Mouse (Mus musculus) left cerebral cortex, postnatal 36 days (tissue): ENCODE data around the gene Ppp2r2c. TPM values are rescaled to one million over a fixed set of nuclear protein-coding genes. Genes with fewer than 3 reads are reported as not detected.
"Not testable (repeated sequence)": the region's sequence is repeated elsewhere in the genome, so short reads cannot be mapped to it uniquely, and the experiment has no call there.

Experiments used
- DNase-seq, 2 experiments: peaks; one replicate each; pipeline ENCODE4 v3.0.0; 2021 to 2022; ENCODE audit warnings: low spot score in 2 of 2, mixed read lengths in 1 of 2
- intact Hi-C: fragments of 180-260 bp; cut with DNase I; formaldehyde crosslinking; loops from one replicate; pipeline ENCODE4 v1.15.1; 2025
- total RNA-seq, 2 experiments: library from RNA; stranded (reverse); gene quantifications; 2 replicates each; pipeline ENCODE4 v1.2.3; 2021

Ppp2r2c gene
- total RNA-seq, 2 experiments from 2014 or later = 464 to 526 TPM

DNA sequence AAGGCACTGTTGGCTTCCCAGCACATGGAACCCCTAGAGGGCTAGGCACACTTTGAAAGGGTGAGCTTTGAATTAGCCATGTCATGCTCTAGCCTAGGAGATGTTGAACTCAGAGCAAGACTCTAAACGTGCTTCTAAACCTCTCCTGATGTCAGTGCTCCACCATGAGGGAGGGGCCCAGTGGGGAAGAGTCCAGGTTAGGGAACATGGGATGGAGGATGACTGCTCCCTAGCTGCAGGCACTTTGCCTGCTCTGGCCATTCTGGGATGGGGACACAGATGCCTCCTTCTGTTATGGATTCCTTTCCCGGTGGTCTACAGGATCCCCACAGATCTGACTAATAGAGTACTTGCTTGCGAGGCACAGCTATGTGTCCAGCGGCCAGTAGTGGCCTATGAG is 48.9 kb downstream of the Ppp2r2c start:
- intact Hi-C loops = no loop called here
- no peak for DNase-seq

DNA sequence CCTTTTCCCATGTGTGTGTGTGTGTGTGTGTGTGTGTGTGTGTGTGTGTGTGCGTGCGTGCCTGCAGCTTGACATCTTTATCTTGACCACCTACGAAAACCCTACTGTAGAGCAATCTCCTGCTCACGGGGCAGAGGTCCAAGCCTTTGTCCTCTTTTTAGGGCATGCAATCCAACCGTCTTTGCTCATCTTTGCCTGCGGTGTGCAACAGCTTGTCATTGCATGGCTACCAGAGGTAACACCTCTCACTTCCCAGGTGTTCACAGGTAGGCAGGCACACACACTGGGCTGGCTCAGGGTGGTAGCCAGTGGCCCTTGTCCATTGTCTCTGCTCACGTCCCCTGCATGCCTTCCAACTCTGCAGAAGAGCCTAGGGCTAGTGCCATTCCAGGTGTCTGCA is 49.7 kb downstream of the Ppp2r2c start:
- intact Hi-C loops = no loop called here
- DNase-seq = no peak

DNA sequence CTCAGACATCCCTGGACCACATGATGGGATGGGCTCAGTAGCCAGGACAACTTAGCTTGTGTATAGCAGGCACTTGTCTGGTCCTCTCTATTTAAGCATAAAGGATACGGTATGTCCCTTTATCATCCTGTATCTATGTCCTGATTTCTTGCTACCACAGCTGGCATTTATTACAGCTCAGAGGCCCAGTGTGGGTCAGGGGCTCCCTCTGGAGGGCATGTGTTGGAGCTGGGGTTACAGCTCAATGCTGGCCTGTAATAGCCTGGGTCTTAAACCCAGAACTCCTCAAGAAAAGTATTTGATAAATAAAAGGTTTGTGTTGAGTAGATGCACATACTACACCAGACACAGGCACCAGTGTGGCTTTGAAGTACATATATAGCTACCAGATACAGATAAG is 51.8 kb downstream of the Ppp2r2c start:
- DNase-seq = no peak
- intact Hi-C loops = loop anchor here (5.0 kb wide), 2 partner anchors 48 to 83 kb away; no protein-coding TSS in a partner anchor

DNA sequence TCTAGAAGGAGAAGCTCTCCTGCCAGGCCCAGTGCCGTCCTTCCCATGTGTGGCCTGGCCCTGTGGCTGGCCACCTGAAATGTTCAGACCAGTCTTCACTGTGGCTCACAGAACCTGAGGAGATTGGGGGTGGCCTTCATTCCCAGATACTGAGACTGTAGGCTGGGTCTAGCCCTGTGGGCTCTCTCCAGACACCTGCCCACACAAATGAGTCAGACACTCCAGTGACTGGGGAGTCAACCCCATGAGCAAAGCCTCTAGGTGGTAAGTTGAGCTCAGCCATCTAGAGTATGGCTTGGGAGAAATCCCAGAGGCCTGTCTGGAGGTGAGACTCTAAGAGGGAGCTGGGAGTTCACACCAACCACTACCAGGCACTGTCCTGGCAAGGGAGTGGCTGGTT is 53.6 kb downstream of the Ppp2r2c start:
- intact Hi-C loops = loop anchor here (5.0 kb wide), 2 partner anchors 50 to 85 kb away; no protein-coding TSS in a partner anchor
- no peak for DNase-seq

DNA sequence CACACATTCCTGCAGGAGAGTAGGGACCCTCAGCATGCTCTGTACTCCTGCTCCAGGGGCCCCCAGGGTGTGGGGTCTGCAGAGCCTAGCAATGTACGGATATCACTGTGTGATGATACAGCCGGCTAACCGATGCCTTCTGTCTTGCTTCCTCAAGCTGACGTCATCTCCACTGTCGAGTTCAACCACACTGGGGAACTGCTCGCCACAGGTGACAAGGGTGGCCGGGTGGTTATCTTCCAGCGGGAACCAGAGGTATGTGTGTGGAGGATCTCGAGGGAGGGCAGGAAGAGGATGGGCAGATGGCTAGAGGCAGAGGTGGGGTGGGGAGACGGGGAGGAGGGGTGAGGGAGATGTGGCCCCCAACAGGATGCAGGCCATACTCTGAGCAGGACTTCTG is 54.5 kb downstream of the Ppp2r2c start:
- no peak for DNase-seq
- intact Hi-C loops = loop anchor here (5.0 kb wide), 2 partner anchors 51 to 86 kb away; no protein-coding TSS in a partner anchor

DNA sequence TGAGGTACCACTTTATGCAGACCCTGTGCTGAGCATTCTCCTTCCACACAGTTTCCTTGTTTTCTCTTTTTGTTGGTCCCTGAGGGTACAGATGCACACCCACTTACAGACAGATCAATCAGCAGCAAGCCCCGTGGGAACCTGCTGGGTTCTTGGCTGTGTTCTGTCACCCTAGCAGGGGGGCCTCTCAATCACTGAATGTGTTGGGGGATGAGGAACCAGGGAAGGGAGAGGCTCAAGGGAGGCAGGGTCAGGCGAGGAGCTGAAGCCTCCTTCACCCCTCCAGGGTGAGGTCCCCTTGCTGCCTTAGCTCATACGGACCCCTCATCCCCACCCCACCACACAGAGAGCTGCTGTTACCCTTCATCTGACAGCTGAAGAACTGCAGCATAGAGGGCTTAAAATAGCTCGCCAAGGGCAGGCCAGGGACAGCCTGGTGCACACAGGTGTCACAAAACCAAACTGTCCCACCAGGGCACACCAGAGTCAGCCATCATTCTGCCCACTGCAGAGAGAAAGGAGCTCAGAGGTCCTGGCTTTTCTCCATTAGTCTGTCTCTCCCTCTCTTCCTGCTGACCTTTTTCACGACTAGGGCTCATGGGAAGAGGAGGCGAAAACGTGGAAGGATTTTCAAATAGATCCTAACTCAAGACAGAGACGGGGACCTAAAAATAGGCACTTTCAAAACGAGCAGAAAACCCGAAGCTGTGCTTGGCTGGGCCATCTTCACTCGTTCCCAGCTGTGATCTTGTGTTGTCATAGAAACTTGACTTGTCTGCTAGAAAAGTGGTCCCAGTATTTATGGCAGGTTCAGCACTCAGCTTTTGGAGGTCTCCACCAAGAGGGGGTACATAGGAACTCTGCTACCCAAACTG is 55.8 kb downstream of the Ppp2r2c start:
- intact Hi-C loops = loop anchor here (5.0 kb wide), 2 partner anchors 52 to 87 kb away; no protein-coding TSS in a partner anchor
- DNase-seq = no peak

DNA sequence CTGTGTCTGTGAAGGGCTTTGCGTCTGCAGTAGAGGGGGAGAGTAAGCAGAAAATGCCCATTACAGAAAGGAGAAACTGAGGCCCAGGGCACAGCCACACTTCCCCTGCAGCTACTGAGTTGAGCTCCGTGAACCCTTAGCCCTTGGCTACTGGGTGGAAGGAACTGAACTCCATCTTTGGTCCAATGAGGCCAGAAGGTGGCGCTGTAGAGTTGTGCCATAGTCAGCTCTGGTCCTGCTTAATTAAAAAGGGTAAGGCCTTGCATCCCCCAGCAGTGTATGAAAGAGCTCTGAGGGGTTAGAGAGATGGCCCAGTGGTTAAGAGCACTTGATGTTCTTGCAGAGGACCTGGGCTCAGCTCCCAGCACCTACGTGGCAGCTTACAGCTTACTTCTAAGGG is 60.4 kb downstream of the Ppp2r2c start:
- DNase-seq = no peak
- intact Hi-C loops = no loop called here

DNA sequence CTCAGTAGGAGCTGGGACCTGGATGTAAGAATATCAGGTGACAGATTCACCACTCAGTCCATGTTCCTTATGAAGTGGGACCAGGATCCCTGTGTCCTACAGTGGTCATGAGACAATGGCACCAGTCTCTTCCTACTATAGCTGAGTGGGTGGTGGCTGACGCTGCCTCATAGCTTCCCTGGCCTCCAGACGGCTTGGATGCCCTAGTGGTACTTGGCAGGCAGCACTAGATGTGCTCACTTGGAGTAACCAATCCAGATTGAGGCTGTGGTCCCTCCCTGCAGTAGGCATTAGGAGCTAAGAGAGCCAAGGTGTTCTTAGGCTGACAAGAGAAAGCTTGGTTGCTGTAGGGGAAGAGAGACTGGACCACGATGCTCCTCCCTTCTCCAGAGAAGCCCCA is 61.1 kb downstream of the Ppp2r2c start:
- intact Hi-C loops = no loop called here

DNA sequence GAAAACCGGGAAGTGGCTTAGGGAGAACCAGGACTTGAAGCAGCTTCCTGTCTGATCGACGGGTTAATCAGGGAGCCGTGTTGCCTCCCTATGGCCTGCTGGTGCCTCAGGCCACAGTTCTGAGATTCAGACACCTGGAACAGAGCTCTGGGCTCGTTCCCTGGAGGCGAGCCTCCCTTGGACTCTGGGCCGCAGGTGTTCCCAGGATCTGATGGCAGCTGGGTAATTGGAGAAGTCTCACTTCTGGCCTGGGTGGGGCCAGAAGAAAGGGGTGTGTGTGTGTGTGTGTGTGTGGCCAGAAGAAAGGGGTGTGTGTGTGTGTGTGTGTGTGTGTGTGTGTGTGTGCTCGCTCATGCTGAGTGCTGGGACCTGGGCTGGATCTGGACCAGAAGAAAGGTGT is 65.1 kb downstream of the Ppp2r2c start:
- intact Hi-C loops = no loop called here
- DNase-seq = no peak

More for the DNA sequence above, 61.1 kb downstream of the Ppp2r2c start:
- DNase-seq = no peak

DNA sequence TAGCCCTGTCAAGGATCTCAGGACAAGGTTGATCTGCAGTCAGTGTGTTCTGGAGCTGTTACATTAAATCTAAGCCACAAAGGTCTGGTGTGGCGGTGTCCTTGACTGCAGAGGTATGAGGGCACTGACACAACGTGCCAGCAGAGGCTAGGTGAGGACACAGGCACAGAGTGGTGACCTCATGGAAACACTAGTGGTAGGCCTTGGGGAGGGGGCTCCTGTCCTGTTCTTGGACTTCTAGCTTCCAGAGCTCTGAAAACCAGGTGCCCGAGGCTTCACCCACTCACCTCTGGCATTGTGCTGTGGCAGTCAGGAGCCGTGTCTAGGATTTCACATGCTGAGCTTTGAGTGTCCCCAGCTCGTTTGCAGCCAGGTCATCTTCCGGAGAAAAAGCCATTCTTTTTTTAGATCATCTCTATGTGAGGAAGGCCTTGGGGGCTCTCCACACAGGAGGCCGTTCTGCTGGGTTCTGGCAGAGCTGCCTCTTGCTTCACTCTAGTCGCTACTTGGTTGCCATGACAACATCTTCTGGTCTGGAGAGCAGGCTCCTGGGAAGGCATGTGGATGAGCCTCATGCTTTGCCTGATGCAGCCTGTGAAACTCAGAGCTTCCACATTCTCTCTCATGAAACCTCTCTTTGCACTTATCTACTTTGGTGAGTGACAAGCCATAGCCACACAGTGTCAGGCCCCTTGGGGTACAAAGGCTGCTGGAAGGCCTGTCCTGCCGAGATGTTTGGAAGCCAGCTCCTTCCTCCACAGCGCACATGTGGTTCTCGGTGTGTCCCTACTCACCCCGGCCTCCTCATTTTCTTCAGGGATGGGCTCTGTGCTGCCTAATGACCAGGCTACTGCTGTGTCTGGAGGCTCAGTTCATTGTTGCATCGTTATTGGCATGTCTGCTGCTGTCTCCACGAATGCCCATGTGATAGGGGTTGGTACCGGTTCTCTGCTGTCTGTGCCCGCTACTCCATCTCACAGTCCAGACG is 67.5 kb downstream of the Ppp2r2c start:
- intact Hi-C loops = no loop called here
- peak in 1 of 2 experiments; percentile 57 for DNase-seq

DNA sequence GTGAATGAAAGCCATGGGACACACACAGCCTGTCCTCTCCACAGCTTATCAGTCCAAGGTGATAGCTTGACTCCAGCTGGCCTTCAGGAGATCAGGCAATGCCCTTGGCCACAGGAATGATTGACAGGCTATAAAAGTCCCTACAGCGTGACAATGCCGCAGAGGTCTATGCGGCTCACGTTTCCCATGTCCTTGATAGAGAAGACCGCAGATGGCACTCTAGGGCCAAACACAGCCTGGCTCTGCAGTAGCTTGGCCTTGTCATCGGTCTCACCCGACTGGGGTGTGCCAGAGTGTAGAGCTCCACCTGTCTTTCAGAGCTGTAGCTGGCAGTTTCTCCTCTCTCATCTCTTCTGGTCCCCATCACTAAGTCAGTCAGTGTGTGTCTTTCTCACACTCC is 68.2 kb downstream of the Ppp2r2c start:
- intact Hi-C loops = no loop called here
- DNase-seq = no peak

DNA sequence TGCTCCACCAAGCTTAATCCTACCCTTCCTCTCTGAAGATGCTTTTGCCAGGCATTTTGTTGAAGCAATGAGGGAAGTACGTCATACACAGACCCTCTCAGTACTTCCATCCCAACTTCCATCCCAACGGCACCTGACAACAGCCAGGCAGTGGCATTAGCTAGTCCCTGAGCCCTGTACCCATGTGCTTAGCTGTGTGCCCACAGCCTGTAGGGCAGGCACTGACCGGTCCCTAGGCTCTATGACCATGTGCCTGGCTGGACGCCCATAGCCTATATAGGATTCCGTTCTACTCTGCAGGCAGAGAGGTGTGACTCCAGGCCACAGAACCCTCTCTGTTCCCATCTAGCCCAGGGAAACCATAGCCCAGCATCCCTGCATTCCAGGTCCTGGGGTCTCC is 69.7 kb downstream of the Ppp2r2c start:
- intact Hi-C loops = no loop called here
- DNase-seq = no peak

DNA sequence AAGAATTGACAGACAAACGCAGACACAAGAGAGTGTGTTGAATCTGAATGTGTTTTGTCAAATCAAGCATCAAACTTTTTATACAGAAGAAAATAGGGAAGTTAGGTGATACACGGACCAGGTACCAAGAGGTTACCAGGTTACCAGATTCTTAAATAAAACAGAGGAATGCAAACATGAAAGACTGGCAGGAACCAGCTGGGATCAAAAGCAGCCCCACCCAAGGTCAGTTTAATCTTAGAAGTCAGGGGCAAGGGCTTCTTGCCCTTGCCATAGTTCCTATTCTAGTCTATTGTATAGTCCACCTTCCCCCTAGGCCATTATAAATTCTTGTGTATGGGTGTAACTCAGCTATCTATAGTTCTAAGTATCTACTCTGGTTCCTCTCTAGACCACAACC is 70.7 kb downstream of the Ppp2r2c start:
- intact Hi-C loops, DNase-seq: not testable (repeated sequence)

DNA sequence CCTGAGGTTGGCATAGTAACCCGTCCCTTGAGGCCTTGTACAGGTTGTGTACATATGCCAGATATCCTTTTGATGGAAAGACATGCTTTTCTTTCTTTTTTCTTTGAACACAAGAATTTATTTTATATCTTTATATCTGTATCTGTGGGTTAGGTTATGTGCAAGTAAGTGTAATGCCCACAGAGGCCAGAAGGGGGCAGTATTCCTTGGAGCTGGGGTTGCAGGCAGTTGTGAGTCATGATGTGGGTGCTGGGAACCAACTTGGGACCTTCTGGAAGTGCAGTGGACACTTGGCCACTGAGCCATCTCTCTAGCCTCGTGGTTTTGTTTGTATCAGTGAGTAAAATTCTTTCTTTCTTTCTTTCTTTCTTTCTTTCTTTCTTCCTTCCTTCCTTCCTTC is 74.1 kb downstream of the Ppp2r2c start:
- intact Hi-C loops = loop anchor here (5.0 kb wide), 1 partner anchor 75 kb away; the partner anchor contains the start of gene Ppp2r2c

DNA sequence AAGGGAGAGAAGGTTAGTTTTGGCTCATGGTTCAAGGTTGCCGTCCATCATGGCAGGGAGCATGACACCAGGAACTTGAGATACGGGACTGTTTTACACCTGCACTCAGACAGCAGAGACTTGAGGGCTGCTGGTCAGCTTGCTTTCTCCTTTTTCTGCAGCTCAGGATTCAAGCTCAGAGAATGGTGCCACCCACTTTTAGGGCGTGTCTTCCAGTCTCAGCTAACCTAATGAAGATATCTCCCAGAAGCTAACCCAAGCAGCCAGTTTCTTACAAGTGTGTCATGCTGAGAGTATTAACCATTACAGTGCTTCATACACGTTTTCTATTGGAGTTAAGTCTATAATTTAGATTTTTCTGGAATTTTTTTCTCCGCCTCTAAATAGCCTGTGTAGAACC is 76.2 kb downstream of the Ppp2r2c start:
- DNase-seq = no peak
- intact Hi-C loops = loop anchor here (5.0 kb wide), 1 partner anchor 77 kb away; the partner anchor contains the start of gene Ppp2r2c

More for the DNA sequence above, 74.1 kb downstream of the Ppp2r2c start:
- DNase-seq = no peak

DNA sequence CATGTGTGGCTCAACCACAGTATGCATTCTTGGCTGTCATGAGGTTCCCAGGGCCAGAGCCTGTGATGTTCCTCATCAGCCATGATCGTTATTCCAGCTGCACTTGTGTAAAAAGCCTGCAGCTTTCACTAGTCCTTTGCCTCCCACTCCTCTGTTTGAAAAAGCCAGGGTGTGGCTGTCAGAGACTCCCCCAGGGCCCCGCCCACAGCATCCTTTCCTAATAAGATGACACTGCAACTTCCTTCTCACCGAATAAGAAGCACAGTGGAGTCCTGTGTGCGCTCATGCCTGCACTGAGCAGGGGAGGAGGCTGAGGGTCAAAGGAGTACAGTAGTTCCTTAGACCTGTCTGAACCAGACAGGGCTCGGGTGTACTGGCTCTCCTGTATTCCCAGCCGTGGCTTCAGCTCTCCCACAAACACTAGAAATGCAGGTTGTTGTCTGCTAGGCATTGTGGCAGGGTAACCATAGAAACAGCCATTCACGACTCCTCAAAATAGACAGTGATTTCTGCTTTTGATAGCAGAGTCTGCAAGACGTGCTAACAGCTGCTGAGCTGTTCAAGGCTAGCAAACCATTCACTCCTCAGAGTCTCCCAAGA is 76.9 kb downstream of the Ppp2r2c start:
- peak; percentile 59 to 66 for DNase-seq
- intact Hi-C loops = loop anchor here (5.0 kb wide), 1 partner anchor 108 kb away; no protein-coding TSS in a partner anchor

DNA sequence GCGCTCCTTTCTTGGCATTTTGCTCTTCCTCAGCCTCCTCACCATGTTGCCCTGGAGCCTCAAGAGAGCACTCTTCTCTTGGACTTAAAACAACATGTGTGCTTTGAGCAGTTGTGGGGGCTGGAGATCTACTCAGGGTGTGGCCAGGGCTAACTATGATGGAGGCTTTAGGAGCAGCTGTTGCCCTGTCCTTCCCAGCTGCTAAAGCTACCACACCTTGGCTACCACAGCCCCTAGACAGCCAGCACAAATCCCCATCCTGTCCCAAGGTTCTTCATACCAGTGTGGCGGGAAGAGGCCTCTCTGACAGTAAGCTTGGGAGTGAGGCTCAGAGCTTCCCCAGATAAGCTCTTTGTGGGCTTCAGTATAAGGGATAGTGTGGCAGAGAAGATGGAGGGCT is 77.4 kb downstream of the Ppp2r2c start:
- intact Hi-C loops = loop anchor here (5.0 kb wide), 1 partner anchor 108 kb away; no protein-coding TSS in a partner anchor
- DNase-seq = no peak

DNA sequence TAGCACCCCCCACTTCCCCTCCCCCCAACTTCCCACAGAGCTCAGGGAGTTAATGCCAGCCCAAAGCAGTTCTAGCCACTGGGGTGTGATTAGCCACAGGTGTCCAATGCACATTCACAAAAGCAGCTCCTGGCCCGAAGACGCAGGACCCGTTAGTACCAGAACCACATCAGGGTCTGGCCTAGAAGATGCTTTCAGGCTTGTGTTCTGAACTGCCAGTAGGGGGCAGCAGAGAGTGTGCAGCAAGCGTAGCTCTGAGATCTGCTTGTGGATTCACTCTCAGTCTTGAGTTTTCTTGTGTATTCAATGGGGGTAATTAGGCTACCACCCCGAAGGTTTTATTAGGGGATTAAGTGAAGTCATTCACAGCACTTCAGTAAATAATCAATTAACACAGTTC is 78.1 kb downstream of the Ppp2r2c start:
- intact Hi-C loops = loop anchor here (5.0 kb wide), 1 partner anchor 109 kb away; no protein-coding TSS in a partner anchor
- DNase-seq = no peak

DNA sequence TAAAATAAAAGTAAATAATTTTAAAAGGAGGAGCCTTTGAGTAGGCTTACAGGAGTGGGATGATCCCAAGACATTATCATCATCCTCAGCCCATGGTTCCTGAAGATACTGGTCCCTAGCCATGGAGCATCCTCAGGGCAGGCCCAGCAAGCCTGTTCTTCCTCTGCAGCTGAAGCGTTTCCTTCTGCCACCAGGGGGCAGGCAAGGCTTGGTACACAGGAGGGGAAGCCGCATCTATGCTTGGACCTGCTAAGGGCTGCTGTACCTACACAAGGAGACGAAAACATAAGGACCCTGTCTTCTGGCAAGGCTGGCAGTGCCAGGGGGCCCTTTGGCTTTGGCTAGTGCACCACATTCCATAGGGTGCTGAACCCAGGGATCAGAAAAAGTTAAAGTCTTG is 80.5 kb downstream of the Ppp2r2c start:
- intact Hi-C loops = loop anchor here (5.0 kb wide), 1 partner anchor 112 kb away; no protein-coding TSS in a partner anchor
- peak; percentile 67 to 72 for DNase-seq
